Mouse (Mus musculus) telencephalon, adult 2 months (tissue): ENCODE results near the gene Mdm2.

Experiments used
- DNase-seq: peaks from one replicate; pipeline ENCODE4 v3.0.0-alpha.2; 2011; ENCODE audit warnings: low read depth, low spot score

Mdm2 gene

DNA sequence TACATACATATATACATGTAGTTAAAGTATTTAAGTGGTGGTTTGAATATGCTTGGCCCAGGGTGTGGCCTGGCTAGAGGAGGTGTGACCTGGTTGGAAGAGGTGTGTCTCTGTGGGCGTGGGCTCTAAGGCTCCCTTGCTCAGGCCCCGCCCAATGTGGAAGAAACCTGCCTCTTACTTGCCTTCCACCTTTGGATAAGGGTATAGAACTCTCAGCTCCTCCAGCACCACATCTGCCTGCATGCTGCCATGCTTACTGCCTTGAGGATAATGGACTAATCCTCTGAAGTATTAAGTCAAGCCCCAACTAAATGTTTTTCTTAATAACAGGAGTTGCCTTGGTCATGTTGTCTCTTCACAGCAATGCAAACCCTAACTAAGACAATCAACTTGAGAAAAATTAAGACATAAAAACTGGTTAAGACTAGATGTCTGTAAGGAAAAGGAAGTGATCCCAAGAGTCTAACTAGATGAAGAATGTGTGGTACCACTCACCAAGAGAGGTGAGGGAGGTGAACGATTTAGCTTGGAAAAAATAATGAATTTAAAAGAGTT, 12.9 kb downstream of the Mdm2 start:
- no peak for DNase-seq

DNA sequence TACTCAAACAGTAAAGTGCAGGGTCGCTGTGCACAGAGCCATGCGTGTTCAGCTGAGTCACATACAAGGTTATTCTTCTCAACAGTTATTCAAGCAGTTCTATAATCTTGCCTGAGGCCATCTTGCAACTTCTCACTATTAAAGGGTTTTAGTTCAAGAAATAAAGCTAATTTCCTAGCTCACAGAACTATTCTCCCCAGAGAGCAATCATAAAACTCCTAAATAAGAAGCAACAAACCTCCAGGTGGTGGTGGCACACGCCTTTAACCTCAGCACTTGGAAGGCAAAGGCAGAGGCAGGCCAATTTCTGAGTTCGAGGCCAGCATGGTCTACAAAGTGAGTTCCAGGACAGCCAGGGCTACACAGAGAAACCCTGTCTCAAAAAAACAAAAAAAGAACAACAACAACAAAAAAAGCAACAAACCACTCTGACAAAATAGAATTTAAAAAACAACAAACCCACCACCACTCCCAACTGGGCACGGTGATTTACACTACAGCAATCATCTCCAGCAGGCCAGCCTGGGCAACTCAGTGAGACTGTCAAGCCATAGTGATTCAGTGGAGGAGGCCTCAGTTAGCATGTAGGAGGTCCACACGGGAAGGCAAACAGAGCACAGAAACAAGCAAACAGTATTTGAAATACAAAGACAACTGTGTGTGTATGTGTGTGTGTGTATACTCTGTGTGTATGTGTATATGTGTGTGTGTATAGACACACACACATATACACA, 13.6 kb downstream of the Mdm2 start:
- DNase-seq, result no peak

GRCm38 (mm10) chr10:117696021-117696826, 14.3 kb downstream of the Mdm2 start:
- DNase-seq, result no peak

DNA sequence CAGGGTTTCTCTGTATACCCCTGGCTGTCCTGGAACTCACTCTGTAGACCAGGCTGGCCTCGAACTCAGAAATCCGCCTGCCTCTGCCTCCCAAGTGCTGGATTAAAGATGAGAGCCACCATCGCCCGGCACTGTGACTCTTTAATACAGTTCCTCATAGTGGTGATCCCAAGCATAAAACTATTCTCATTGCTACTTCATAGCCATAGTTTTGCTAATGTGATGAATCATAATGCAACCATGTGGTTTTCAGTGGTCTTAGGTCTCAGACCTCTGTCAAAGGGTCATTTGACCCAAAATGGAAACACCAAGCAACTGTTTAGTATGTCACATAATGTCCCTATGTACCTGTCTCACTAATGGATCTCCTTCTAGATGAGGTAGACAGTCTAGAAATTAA, 15.0 kb downstream of the Mdm2 start:
- DNase-seq, result no peak

- DNase-seq, result no peak
Measured at GRCm38 (mm10) chr10:117695027-117695426, 15.5 kb downstream of the Mdm2 start.

DNA sequence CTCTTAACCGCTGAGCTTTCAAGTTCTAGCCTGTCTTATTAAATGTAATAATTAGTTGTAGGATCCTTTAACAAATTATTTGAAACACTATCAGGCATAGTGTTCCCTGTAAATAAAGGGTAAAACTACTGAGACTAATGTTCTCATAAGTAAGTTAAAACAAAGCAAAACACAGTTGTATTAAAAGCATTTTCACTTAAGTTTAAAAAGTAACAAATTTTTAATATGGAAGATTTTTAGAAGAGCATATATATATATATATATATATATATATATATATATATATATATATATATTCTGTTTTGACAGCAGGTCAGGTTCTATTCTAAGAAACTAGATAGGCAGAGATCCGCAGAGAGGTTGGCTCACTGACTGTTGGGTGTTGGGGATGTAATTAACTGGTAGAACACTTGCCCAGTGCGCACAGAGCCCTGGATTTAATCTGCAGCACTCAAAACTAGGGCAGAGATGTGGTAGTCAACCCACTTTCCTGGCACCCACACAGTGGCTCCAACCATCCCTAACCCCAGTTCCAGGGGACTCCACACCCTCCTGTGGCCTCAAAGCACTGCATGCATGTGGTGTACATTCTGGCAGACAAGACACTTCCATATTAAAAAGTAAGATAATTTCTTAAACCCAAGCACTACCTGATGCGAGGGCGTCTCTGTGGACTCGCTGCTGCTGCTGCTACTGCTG, 16.2 kb downstream of the Mdm2 start:
- DNase-seq, result no peak

DNA sequence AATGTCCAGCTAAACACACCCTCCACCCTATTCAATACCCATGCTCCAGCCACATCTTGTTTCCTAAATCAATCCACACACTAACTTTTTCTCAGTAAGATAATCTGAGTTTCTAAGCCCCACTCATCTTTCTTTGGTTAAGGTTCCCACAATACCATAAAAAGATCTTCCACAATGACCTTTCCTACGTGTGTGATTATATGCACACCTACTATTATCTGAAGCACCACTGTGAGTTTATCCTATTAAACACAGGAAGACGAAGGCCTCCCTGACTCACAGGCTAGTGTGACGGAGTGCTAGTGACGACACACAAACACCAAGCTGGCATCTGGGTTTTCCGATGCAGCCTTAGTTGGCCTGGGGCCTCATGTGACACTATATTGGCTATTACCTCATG, 17.6 kb downstream of the Mdm2 start:
- DNase-seq, result no peak

- DNase-seq, result no peak
Measured at GRCm38 (mm10) chr10:117692173-117692572, 18.4 kb downstream of the Mdm2 start.

GRCm38 (mm10) chr10:117691389-117691968, 19.1 kb downstream of the Mdm2 start:
- DNase-seq, result no peak

DNA sequence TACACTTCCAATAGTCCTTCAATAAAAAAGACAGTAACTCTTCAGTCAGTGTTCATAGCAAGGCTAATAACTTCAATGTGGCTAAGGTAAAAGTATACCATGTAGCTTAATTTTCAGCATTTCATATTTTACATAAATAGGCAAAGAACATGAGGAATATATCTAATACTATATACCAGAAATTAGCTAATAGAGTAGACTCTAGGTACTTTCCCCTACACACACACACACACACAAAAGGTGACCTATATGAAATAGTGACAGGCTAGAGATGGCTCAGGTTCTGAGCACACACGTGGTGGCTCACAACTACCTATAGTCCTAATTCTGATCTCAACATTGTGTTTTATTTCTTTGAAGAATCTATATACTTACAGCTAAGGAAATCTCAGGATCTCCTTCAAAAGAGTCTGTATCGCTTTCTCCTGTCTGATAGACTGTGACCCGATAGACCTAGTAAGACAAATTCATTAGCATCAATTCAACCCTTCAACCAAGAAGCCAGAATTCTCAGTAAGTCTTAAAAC, 19.7 kb downstream of the Mdm2 start:
- DNase-seq, result no peak

GRCm38 (mm10) chr10:117690101-117690352, 20.5 kb downstream of the Mdm2 start:
- DNase-seq, result no peak

DNA sequence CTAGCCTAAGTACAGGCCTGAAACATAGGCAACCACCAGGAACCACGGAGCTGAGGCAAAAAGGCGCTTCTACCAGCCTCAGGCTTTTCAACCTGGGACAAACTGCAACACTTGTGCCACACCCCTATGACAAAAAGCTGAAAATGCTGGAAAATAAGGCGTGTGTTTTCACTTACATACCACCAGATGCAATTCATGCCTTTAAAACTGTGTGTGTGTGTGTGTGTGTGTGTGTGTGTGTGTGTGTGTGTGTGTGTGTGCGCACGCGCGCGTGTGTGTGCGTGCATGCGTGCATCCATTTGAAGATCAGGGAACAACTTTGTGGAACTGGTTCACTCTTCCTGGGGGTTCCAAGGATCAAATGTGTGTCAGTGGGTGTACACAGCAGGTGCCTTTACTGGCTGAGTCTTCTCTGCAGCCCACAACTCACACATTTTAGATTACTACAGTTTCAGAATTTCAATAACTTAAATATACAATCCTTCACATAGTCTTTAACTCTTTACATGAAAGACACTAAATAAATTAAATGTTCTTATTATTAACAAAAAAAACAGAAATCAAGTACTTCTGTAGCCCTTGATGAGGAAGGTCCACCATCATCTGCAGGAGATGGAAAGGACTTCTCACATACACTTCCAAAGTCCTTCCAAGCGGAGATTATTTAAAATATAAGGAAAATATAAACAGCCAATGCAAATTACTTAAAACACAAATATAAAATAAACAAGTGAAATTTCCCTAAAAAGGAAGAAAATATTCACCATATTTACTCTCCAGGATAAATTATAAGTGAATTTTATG, 21.1 kb downstream of the Mdm2 start:
- no peak for DNase-seq

GRCm38 (mm10) chr10:117688204-117689151, 22.1 kb downstream of the Mdm2 start:
- DNase-seq, result no peak

- DNase-seq, result no peak
Measured at GRCm38 (mm10) chr10:117687577-117687976, 23.0 kb downstream of the Mdm2 start.

DNA sequence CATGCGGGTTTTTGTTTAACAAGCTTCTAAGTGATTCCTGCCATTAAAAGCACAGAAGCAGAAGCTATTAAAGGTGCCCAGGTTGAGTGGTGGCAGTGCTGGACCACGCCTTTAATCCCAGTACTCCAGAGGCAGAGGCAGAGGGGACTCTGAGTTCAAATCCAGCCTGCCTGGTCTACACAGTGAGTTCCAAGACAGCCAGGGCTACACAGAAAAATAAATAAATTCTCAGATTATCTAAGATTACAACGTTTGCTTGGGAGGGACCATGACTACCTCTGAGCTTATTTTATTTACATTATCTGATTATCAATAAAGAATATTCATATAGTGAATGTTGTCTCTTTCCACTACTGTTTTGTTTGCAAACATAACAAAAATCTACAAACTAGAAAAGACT, 23.5 kb downstream of the Mdm2 start:
- DNase-seq, result no peak

GRCm38 (mm10) chr10:117685849-117686591, 24.5 kb downstream of the Mdm2 start:
- DNase-seq, result no peak

GRCm38 (mm10) chr10:117685171-117685848, 25.2 kb downstream of the Mdm2 start:
- no peak for DNase-seq

- no peak for DNase-seq
Measured at GRCm38 (mm10) chr10:117684298-117685170, 26.0 kb downstream of the Mdm2 start.
